Comparison of ENCODE assay signal across 14 mouse cellular contexts in the genomic region with DNA sequence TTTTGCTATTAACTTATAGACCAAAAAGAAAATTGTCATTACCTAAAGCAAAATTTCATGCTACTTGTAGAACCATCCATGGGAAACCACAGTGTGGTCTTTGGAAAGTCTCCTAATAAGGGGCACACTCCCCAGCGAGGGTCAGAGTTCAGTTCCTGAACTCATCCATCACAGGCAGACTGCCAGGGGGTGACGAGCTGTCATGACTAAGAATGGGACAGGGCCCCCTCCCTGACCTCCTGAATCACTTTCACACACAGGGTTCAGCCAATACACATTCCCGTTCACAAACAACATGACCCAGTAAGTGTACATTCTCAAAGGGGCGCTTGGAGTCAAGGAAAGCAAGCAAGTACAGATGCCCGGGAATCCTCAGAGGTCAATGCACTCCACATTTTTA.
DNase-seq lines count a peak whose midpoint lies in the region; ATAC-seq and TF ChIP-seq lines count a peak whose summit lies in the region.
"Had no signal": no experiment of that assay in that cellular context is flagged by ENCODE, and none has a peak within 500 bp of the region (broad histone marks: within the 10 kb centered on the region; RNA-seq: fewer than 3 reads in every experiment).

No protein-coding gene starts in this region.

- no peaks in the 10 kb centered on the region for H3K36me3 ChIP-seq in forebrain, embryonic 11.5 days (ENCODE audit: control insufficient read depth, insufficient read depth, low read length)
- H3K36me3 ChIP-seq in forebrain, postnatal 0 days (ENCODE audit: insufficient read depth), result no peaks in the 10 kb centered on the region
- H3K36me3 ChIP-seq in liver, embryonic 14.5 days (replicated peaks; ENCODE audit: control insufficient read depth, insufficient read depth, low read depth), result no peaks in the 10 kb centered on the region
- H3K36me3 ChIP-seq in liver, embryonic 12.5 days, result no peaks in the 10 kb centered on the region
- H3K36me3 ChIP-seq in limb, embryonic 11.5 days (ENCODE audit: control insufficient read depth, insufficient read depth, low read length), result no peaks in the 10 kb centered on the region
- H3K36me3 ChIP-seq: liver, embryonic 15.5 days; neural tube, embryonic 13.5 days had no signal

- no peaks in the 10 kb centered on the region for H3K4me1 ChIP-seq in forebrain, embryonic 11.5 days (replicated peaks; ENCODE audit: control insufficient read depth, insufficient read depth, low read length)
- no peaks in the 10 kb centered on the region for H3K4me1 ChIP-seq in forebrain, postnatal 0 days (ENCODE audit: insufficient read depth)
- H3K4me1 ChIP-seq in liver, embryonic 14.5 days (replicated peaks; ENCODE audit: control insufficient read depth in 2 of 2, insufficient read depth in 2 of 2, low read length in 1 of 2), result no peaks in the 10 kb centered on the region
- H3K4me1 ChIP-seq in liver, embryonic 12.5 days, result no peaks in the 10 kb centered on the region
- no peaks in the 10 kb centered on the region for H3K4me1 ChIP-seq in limb, embryonic 11.5 days (ENCODE audit: control insufficient read depth, insufficient read depth, low read length)
- H3K4me1 ChIP-seq: liver, embryonic 15.5 days; neural tube, embryonic 13.5 days had no signal

- TF ChIP-seq EP300 in liver, embryonic 14.5 days (IDR thresholded peaks at IDR 0.05; ENCODE audit: low read depth), result no peak

- H3K27ac ChIP-seq in forebrain, embryonic 11.5 days (ENCODE audit: low read depth, low read length), result no peak overlapping the region
- no peak overlapping the region for H3K27ac ChIP-seq in forebrain, postnatal 0 days (ENCODE audit: low read depth, low read length)
- no peak overlapping the region for H3K27ac ChIP-seq in liver, embryonic 14.5 days
- H3K27ac ChIP-seq in liver, embryonic 12.5 days, result no peak overlapping the region
- no peak overlapping the region for H3K27ac ChIP-seq in limb, embryonic 11.5 days (replicated peaks; ENCODE audit: low read depth, low read length)
- H3K27ac ChIP-seq: liver, embryonic 15.5 days; neural tube, embryonic 13.5 days had no signal

- no peak overlapping the region for H3K4me3 ChIP-seq in forebrain, embryonic 11.5 days (ENCODE audit: low read depth, low read length)
- H3K4me3 ChIP-seq in forebrain, postnatal 0 days (ENCODE audit: low read depth, low read length), result no peak overlapping the region
- H3K4me3 ChIP-seq in liver, embryonic 14.5 days (ENCODE audit: insufficient read depth in 1 of 2, low read depth in 2 of 2, low read length in 2 of 2), result no peak overlapping the region
- H3K4me3 ChIP-seq in liver, embryonic 12.5 days, result no peak overlapping the region
- no peak overlapping the region for H3K4me3 ChIP-seq in limb, embryonic 11.5 days (ENCODE audit: low read depth, low read length)
- H3K4me3 ChIP-seq: liver, embryonic 15.5 days; neural tube, embryonic 13.5 days had no signal

- intact Hi-C loops in heart, postnatal 14 days (cut with DNase I), result loop anchor here (5.0 kb wide), 1 partner anchor 613 kb away; no protein-coding TSS in a partner anchor

- H3K4me2 ChIP-seq in forebrain, embryonic 11.5 days (ENCODE audit: low read depth, low read length, severe bottlenecking), result no peak overlapping the region
- H3K4me2 ChIP-seq in forebrain, postnatal 0 days (ENCODE audit: low read depth), result no peak overlapping the region
- no peak overlapping the region for H3K4me2 ChIP-seq in liver, embryonic 14.5 days (ENCODE audit: low read depth)
- no peak overlapping the region for H3K4me2 ChIP-seq in liver, embryonic 12.5 days
- H3K4me2 ChIP-seq in limb, embryonic 11.5 days (ENCODE audit: low read depth, severe bottlenecking), result no peak overlapping the region
- H3K4me2 ChIP-seq: liver, embryonic 15.5 days; neural tube, embryonic 13.5 days had no signal

- no peak for DNase-seq in forebrain, embryonic 11.5 days (ENCODE audit: low spot score)
- no peak for DNase-seq in forebrain, postnatal 0 days
- DNase-seq in liver, embryonic 14.5 days (ENCODE audit: low read depth in 3 of 3, low spot score in 3 of 3), result no peak
- peak; percentile 73 for DNase-seq in embryo, embryonic 11 days
- peak; percentile 34 for DNase-seq in limb, embryonic 11.5 days (ENCODE audit: low spot score)
- no peak for DNase-seq in heart, postnatal 14 days
- no peak for DNase-seq in urinary bladder, postnatal 4 days (ENCODE audit: low spot score in 2 of 2)
- DNase-seq: heart, postnatal 10 days; right cerebral cortex, postnatal 25 days; thymus, postnatal 25 days had no signal

- WGBS in forebrain, embryonic 11.5 days, result 34% methylated on average over 5 of the region's 5 CpGs
- WGBS in forebrain, postnatal 0 days, result 39% methylated on average over 5 of the region's 5 CpGs
- 33% methylated on average over 5 of the region's 5 CpGs for WGBS in liver, embryonic 14.5 days (ENCODE audit: insufficient replicate concordance)
- 35% methylated on average over 5 of the region's 5 CpGs for WGBS in liver, embryonic 12.5 days (ENCODE audit: insufficient replicate concordance)
- 22% methylated on average over 5 of the region's 5 CpGs for WGBS in limb, embryonic 11.5 days

- no peak overlapping the region for H3K9ac ChIP-seq in forebrain, embryonic 11.5 days (ENCODE audit: low read length)
- H3K9ac ChIP-seq in forebrain, postnatal 0 days, result no peak overlapping the region
- H3K9ac ChIP-seq in liver, embryonic 14.5 days (replicated peaks), result no peak overlapping the region
- H3K9ac ChIP-seq in liver, embryonic 12.5 days, result no peak overlapping the region
- H3K9ac ChIP-seq in limb, embryonic 11.5 days (ENCODE audit: low read length), result no peak overlapping the region
- H3K9ac ChIP-seq: liver, embryonic 15.5 days; neural tube, embryonic 13.5 days had no signal

- H3K9me3 ChIP-seq in forebrain, embryonic 11.5 days (ENCODE audit: control insufficient read depth, low read length), result no peaks in the 10 kb centered on the region
- H3K9me3 ChIP-seq in forebrain, postnatal 0 days (ENCODE audit: low read length), result no peaks in the 10 kb centered on the region
- no peaks in the 10 kb centered on the region for H3K9me3 ChIP-seq in liver, embryonic 14.5 days (ENCODE audit: control insufficient read depth, low read length)
- no peaks in the 10 kb centered on the region for H3K9me3 ChIP-seq in liver, embryonic 12.5 days (replicated peaks)
- H3K9me3 ChIP-seq in limb, embryonic 11.5 days (ENCODE audit: control insufficient read depth, low read length), result no peaks in the 10 kb centered on the region
- H3K9me3 ChIP-seq: liver, embryonic 15.5 days; neural tube, embryonic 13.5 days had no signal

- 0 out of 2 replicates have a peak, but pooled peaks have one; percentile 34 for ATAC-seq in forebrain, embryonic 11.5 days (replicated peaks; ENCODE audit: low FRiP score)
- ATAC-seq in forebrain, postnatal 0 days, result no peak
- ATAC-seq in liver, embryonic 14.5 days (ENCODE audit: insufficient read depth), result 0 out of 2 replicates have a peak, but pooled peaks have one; percentile 31
- ATAC-seq in liver, embryonic 12.5 days, result no peak
- ATAC-seq in limb, embryonic 11.5 days (ENCODE audit: insufficient number of reproducible peaks, low FRiP score, low TSS enrichment, low read depth), result no peak
- ATAC-seq: intestine, postnatal 0 days had no signal

- no peak for TF ChIP-seq CTCF in forebrain, postnatal 0 days (IDR thresholded peaks at IDR 0.05; ENCODE audit: low read depth)
- TF ChIP-seq CTCF in liver, embryonic 14.5 days (IDR thresholded peaks at IDR 0.05; ENCODE audit: low read depth), result no peak

- H3K27me3 ChIP-seq in forebrain, embryonic 11.5 days (ENCODE audit: control insufficient read depth, insufficient read depth, low read length), result no peaks in the 10 kb centered on the region
- H3K27me3 ChIP-seq in forebrain, postnatal 0 days (ENCODE audit: insufficient read depth, low read length), result no peaks in the 10 kb centered on the region
- H3K27me3 ChIP-seq in liver, embryonic 14.5 days (ENCODE audit: control insufficient read depth, insufficient read depth, low read length), result no peaks in the 10 kb centered on the region
- H3K27me3 ChIP-seq in liver, embryonic 12.5 days (replicated peaks), result no peaks in the 10 kb centered on the region
- no peaks in the 10 kb centered on the region for H3K27me3 ChIP-seq in limb, embryonic 11.5 days (ENCODE audit: control insufficient read depth, insufficient read depth, low read length)
- H3K27me3 ChIP-seq: liver, embryonic 15.5 days; neural tube, embryonic 13.5 days had no signal

Comparison
In these comparisons a context has a peak if more than half of its experiments do, and no peak if none do; other contexts are left out.
1. ATAC-seq: peak in forebrain, embryonic 11.5 days (single experiment) and liver, embryonic 14.5 days (single experiment); none in forebrain, postnatal 0 days (single experiment), liver, embryonic 12.5 days (single experiment) and limb, embryonic 11.5 days (single experiment).
2. DNase-seq: peak in embryo, embryonic 11 days (single experiment) and limb, embryonic 11.5 days (single experiment); none in forebrain, embryonic 11.5 days (single experiment), forebrain, postnatal 0 days (single experiment), liver, embryonic 14.5 days (0 of 3), heart, postnatal 14 days (0 of 2) and urinary bladder, postnatal 4 days (0 of 2).